Mouse (Mus musculus): Measurements from ENCODE around the gene Reep3. TPM values are rescaled to one million over a fixed set of nuclear protein-coding genes. Genes with fewer than 3 reads are reported as not detected.
A peak's percentile ranks its signal among the peaks of the same experiment; 100 is the strongest.
"Not testable (repeated sequence)": the region's sequence is repeated elsewhere in the genome, so short reads cannot be mapped to it uniquely, and the experiment has no call there.

Reep3 gene
- total RNA-seq, 2 experiments from 2014 or later, result 24.9 to 25.1 TPM

DNA sequence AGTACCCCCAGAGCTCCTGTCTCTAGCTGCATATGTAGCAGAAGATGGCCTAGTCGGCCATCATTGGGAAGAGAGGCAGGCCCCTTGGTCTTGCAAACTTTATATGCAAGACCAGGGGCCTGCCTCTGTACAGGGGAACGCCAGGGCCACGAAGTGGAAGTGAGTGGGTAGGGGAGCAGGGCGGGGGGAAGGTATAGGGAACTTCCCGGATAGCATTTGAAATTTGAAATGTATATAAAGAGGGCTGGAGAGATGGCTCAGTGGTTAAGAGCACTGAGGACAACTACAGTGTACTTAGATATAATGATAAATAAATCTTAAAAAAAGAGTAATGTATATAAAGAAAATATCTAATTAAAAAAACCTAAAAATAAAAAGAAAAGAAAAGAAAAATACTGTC lies 16.2 kb upstream of the Reep3 start:
- intact Hi-C loops (cut with DNase I); DNase-seq (ENCODE audit: extremely low spot score in 1 of 2, low spot score in 2 of 2): not testable (repeated sequence)

DNA sequence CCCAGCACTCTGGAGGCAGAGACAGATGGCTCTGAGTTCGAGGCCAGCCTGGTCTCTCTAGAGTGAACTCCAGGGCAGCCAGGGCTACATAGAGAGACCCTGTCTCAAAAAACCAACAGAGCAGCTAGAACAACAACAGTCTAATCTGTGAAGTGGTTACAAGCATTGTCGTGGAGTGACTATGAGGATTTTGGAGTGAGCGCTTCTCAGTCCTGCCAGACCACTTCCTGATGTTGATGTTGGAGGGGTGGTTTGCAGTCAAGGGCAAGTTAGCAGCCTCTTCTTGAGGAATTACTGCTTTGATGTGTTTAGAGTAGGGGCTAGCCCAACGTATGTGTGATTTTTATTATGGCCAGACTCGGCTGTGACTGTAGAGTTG lies 15.0 kb upstream of the Reep3 start:
- intact Hi-C loops (cut with DNase I), result no loop called here
- no peak for DNase-seq (ENCODE audit: extremely low spot score in 1 of 2, low spot score in 2 of 2)

- intact Hi-C loops (cut with DNase I), result no loop called here
- DNase-seq (ENCODE audit: extremely low spot score in 1 of 2, low spot score in 2 of 2), result no peak
These were observed 14.5 kb upstream of the Reep3 start for GRCm38 (mm10) chr10:67111044-67111798.

- no peak for DNase-seq (ENCODE audit: extremely low spot score in 1 of 2, low spot score in 2 of 2)
- intact Hi-C loops (cut with DNase I), result no loop called here
These were observed 12.9 kb upstream of the Reep3 start for GRCm38 (mm10) chr10:67109635-67110034.

DNA sequence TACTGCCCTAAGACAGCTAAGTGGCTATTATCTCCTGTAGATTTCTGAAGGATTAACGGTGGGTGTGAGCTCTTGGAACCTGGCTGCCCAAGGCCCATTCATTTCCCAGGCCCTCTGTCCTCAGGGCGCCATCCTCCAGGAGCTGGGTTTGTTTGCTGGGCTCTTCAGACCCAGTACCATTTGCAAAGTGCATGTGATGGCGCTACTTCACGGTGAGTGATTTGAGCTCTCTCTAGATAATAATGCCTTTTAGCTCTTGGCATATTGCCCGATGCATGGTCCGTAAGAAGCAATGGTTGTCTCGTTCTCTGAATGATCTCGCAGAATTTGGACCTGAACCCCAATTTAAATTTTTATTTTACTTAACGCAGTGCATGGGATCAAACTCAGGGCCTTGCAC lies 11.4 kb upstream of the Reep3 start:
- DNase-seq (ENCODE audit: extremely low spot score in 1 of 2, low spot score in 2 of 2), result no peak
- intact Hi-C loops (cut with DNase I), result no loop called here

- DNase-seq (ENCODE audit: extremely low spot score in 1 of 2, low spot score in 2 of 2), result no peak
- intact Hi-C loops (cut with DNase I), result no loop called here
These were observed 10.4 kb upstream of the Reep3 start for GRCm38 (mm10) chr10:67107017-67107761.

- DNase-seq (ENCODE audit: extremely low spot score in 1 of 2, low spot score in 2 of 2), result no peak
- intact Hi-C loops (cut with DNase I), result no loop called here
These were observed 9.7 kb upstream of the Reep3 start for GRCm38 (mm10) chr10:67106400-67106799.

GRCm38 (mm10) chr10:67105331-67106217 lies 8.8 kb upstream of the Reep3 start:
- DNase-seq (ENCODE audit: extremely low spot score in 1 of 2, low spot score in 2 of 2), result no peak
- intact Hi-C loops (cut with DNase I), result no loop called here

GRCm38 (mm10) chr10:67104543-67104942 lies 7.8 kb upstream of the Reep3 start:
- intact Hi-C loops (cut with DNase I), result no loop called here
- no peak for DNase-seq (ENCODE audit: extremely low spot score in 1 of 2, low spot score in 2 of 2)

DNA sequence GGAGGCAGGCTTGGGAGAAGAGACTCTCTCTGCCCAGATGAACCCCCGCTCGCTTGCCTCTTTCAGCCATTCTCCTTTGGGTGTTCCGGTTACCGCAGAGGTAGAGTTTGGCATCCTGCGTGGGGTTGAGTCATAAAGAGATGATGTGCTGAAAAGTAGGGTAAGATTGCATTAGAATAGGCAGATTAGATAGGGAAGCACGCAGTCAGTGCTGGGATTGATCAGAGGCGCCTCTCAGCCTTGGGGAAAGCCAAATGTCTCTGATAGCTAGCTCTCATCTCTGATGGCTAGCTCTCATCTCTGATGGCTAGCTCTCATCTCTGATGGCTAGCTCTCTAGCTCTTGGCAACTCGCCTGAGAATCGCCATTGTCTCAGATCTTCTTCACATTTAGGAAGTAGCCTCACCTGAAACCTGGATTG lies 4.1 kb upstream of the Reep3 start:
- intact Hi-C loops (cut with DNase I), result no loop called here
- DNase-seq (ENCODE audit: extremely low spot score in 1 of 2, low spot score in 2 of 2), result no peak

GRCm38 (mm10) chr10:67100011-67100661 lies 3.4 kb upstream of the Reep3 start:
- intact Hi-C loops (cut with DNase I), result no loop called here
- peak in 1 of 2 experiments; percentile 56 for DNase-seq (ENCODE audit: extremely low spot score in 1 of 2, low spot score in 2 of 2)

DNA sequence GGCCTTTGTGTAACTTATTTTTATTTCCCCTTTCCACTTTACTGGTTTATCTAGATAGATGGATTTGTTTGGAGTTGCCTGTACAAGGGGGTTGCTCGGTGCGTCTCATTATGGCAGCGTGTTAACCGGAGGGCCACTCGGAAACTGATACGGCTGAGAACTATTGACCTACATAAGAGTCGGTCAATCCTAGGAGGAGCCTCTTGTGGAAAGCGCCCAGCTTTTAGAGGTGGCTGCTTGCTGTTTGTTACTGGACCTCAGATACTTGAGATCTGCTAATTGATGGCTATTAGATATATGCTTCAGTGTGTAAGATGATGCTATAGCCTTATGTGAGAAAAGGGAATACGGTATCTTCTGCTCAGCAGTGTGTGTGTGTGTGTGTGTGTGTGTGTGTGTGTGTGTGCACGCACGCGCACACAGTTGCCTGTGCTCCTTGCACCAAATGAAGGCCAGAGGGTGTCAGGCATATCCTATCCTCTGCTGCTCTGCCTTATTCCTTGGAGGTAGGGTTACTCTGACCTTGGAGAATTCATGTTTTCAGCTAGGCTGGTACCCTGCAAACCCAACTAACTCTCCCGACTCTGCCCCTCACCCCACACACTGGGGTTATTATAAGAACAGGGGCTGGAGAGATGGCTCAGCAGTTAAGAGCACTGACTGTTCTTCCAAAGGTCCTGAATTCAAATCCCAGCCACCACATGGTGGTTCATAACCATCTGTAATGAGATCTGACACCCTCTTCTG lies 2.6 kb upstream of the Reep3 start:
- intact Hi-C loops (cut with DNase I), result loop anchor here (5.0 kb wide), 2 partner anchors 72 to 187 kb away; no protein-coding TSS in a partner anchor
- DNase-seq (ENCODE audit: extremely low spot score in 1 of 2, low spot score in 2 of 2), result no peak

GRCm38 (mm10) chr10:67098408-67099050 lies 1.8 kb upstream of the Reep3 start:
- no peak for DNase-seq (ENCODE audit: extremely low spot score in 1 of 2, low spot score in 2 of 2)
- intact Hi-C loops (cut with DNase I), result loop anchor here (5.0 kb wide), 2 partner anchors 71 to 186 kb away; no protein-coding TSS in a partner anchor

GRCm38 (mm10) chr10:67097437-67098150 lies 849 bp upstream of the Reep3 start:
- DNase-seq (ENCODE audit: extremely low spot score in 1 of 2, low spot score in 2 of 2), result peak in 1 of 2 experiments; percentile 45
- intact Hi-C loops (cut with DNase I), result loop anchor here (2.0 to 5.0 kb wide), 3 partner anchors 70 to 185 kb away; no protein-coding TSS in a partner anchor

GRCm38 (mm10) chr10:67095798-67096620 lies 736 bp downstream of the Reep3 start, which contains the start of gene Jmjd1c:
Gene Jmjd1c, plus strand, starts transcription at chr10:67096125.
- DNase-seq (ENCODE audit: extremely low spot score in 1 of 2, low spot score in 2 of 2), result peak; percentile 69 to 89
- intact Hi-C loops (cut with DNase I), result loop anchor here (2.0 to 5.0 kb wide), 3 partner anchors 69 to 184 kb away; no protein-coding TSS in a partner anchor

GRCm38 (mm10) chr10:67094922-67095321 lies 1.8 kb downstream of the Reep3 start:
- intact Hi-C loops (cut with DNase I), result loop anchor here (5.0 kb wide), 2 partner anchors 68 to 183 kb away; no protein-coding TSS in a partner anchor
- DNase-seq (ENCODE audit: extremely low spot score in 1 of 2, low spot score in 2 of 2), result no peak

All from left cerebral cortex, postnatal 10 days (tissue).